Mouse (Mus musculus): ENCODE results near the gene Tmem201. TPM values are rescaled to one million over a fixed set of nuclear protein-coding genes. Genes with fewer than 3 reads are reported as not detected.

Tmem201 gene
- polyA plus RNA-seq, 1 experiment from 2014 or later, result 8.7 TPM

DNA sequence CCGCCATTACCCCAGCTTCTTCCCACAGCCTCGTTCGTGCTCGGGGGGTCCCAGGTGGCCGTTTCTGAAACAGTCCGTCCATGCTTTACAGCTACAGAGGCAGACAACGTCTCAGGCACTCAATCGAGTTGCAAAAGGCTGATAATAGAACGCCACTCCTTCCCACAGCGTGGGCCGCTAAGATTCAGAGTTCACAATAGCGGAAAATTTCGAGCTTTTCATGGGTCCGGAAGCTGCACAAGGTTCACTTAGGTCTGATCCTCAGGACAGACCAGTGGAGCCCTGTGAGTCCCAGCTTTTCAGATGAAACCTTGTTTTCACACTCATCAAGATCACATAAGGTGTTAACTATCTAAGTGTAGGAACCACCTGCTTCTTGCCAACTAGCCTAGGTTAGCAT is 49.0 kb downstream of the Tmem201 start:
- H3K36me3 ChIP-seq (ENCODE audit: control insufficient read depth, insufficient read depth), result no peaks in the 10 kb centered on the region
- H3K27me3 ChIP-seq (replicated peaks; ENCODE audit: control insufficient read depth, insufficient read depth, low read length), result no peaks in the 10 kb centered on the region
- H3K4me1 ChIP-seq (replicated peaks; ENCODE audit: control insufficient read depth, insufficient read depth, low read length), result 0 out of 2 replicates have a peak, but pooled peaks cover 1% of the 10 kb centered on the region
- H3K9me3 ChIP-seq (ENCODE audit: control insufficient read depth), result no peaks in the 10 kb centered on the region
- H3K9ac ChIP-seq (ENCODE audit: low read depth, low read length), result no peak overlapping the region
- TF ChIP-seq CTCF (IDR thresholded peaks at IDR 0.05; ENCODE audit: low read depth), result no peak
- 80% methylated on average over 14 of the region's 14 CpGs for WGBS
- no peak for ATAC-seq
- no peak overlapping the region for H3K4me3 ChIP-seq (ENCODE audit: low read depth, low read length)
- no peak overlapping the region for H3K27ac ChIP-seq (ENCODE audit: low read depth, low read length)
- H3K4me2 ChIP-seq (replicated peaks; ENCODE audit: low read depth), result no peak overlapping the region

DNA sequence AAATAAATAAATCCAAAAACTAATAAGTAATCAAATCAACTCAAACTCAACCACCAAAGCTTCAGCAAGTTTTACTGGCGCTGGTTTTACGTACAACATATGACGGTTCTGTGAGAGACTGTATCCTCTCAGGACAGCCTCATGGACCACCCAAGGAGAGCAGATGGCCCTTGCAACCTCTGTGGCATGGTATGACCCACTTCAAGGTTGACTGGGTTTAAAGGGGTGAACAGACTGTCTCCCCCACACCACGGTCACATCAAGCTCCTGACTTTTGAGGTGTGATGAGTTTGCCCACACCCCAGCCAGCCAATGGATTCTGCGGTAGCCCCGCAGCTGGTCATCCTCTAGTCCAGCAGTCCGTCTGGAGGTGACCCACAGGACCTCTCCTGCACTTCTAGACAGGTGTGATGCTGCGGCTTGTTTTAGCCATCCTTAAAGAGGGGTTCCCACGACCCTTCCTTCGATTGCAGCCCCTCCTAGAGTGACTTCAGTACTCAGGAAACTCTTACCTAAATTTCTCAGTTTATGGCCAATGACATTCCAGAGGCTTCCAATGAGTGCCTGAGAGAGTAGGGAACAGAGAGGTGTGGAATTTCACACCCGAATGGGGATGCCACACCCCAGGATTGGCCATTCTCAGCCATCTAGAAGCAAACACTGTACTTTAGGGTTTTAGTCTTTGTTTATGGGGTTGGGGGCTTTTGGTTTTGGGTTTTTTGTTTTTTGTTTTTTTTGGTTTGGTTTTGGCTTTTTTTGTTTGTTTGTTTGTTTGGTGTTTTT is 52.8 kb downstream of the Tmem201 start:
- H3K4me3 ChIP-seq (ENCODE audit: low read depth, low read length), result no peak overlapping the region
- no peak overlapping the region for H3K4me2 ChIP-seq (replicated peaks; ENCODE audit: low read depth)
- WGBS, result 76% methylated on average over 11 of the region's 11 CpGs
- H3K4me1 ChIP-seq (replicated peaks; ENCODE audit: control insufficient read depth, insufficient read depth, low read length), result 0 out of 2 replicates have a peak, but pooled peaks cover 4% of the 10 kb centered on the region
- ATAC-seq, result no peak
- H3K9ac ChIP-seq (ENCODE audit: low read depth, low read length), result no peak overlapping the region
- H3K27ac ChIP-seq (ENCODE audit: low read depth, low read length), result no peak overlapping the region
- H3K36me3 ChIP-seq (ENCODE audit: control insufficient read depth, insufficient read depth), result no peaks in the 10 kb centered on the region
- no peaks in the 10 kb centered on the region for H3K27me3 ChIP-seq (replicated peaks; ENCODE audit: control insufficient read depth, insufficient read depth, low read length)
- TF ChIP-seq CTCF (IDR thresholded peaks at IDR 0.05; ENCODE audit: low read depth), result no peak
- H3K9me3 ChIP-seq (ENCODE audit: control insufficient read depth), result no peaks in the 10 kb centered on the region

DNA sequence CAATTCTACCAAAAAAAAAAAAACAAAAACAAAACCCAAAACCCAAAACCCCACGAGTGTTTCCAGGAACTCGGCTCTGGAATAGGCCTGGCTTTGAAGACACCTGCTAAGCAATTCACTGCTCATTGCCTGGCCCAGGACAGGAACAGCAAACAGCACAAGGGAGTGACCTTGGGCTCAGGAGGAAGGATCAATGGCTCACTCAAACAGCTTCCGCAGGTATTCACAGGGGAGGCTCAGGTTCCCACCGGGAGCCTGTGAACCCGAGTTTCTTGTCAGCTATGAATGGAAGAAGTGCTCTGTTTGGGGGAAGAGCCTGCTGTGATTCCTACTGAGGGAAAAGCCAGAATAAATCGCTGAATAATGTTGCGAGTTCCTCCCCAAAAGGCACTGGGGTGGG is 54.0 kb downstream of the Tmem201 start:
- 23% methylated on average over 7 of the region's 7 CpGs for WGBS
- no peak for ATAC-seq
- TF ChIP-seq CTCF (IDR thresholded peaks at IDR 0.05; ENCODE audit: low read depth), result no peak
- H3K27me3 ChIP-seq (replicated peaks; ENCODE audit: control insufficient read depth, insufficient read depth, low read length), result no peaks in the 10 kb centered on the region
- H3K9ac ChIP-seq (ENCODE audit: low read depth, low read length), result no peak overlapping the region
- 0 out of 2 replicates have a peak, but pooled peaks cover 4% of the 10 kb centered on the region for H3K4me1 ChIP-seq (replicated peaks; ENCODE audit: control insufficient read depth, insufficient read depth, low read length)
- H3K9me3 ChIP-seq (ENCODE audit: control insufficient read depth), result no peaks in the 10 kb centered on the region
- no peak overlapping the region for H3K4me3 ChIP-seq (ENCODE audit: low read depth, low read length)
- H3K36me3 ChIP-seq (ENCODE audit: control insufficient read depth, insufficient read depth), result no peaks in the 10 kb centered on the region
- no peak overlapping the region for H3K27ac ChIP-seq (ENCODE audit: low read depth, low read length)
- no peak overlapping the region for H3K4me2 ChIP-seq (replicated peaks; ENCODE audit: low read depth)

DNA sequence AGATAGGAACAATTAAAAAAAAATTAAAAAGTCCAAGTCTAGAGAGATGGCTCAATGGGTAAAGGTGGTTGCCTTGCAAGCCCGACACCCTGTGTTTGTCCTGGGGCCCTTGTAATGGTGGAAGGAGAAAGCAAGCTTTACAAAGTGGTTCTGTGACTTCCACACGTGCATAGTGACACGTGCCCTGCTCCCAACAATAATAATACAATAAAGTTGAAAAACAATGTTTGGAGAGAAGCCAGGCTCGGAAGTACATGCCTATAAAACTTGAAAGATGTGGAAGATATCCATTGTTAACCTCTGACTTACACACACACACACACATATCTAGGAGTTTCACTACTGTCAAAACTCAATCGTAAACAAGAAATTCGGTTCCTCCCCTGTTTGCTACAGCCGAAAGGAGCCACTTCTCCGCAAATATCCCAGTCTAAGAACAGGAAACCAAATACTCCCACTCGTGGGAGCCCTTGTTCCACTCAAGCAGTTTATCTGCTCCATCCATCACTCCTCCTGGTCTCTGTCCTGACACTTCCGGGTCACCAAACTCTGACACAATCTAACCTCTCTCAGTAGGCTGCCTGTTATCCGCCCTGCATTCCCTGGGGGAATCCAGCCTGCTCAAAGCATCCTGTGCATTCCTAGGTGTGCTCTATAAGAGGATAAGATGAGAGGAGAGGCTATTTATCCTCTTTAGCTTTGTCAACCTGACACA is 58.6 kb downstream of the Tmem201 start:
- H3K27me3 ChIP-seq (replicated peaks; ENCODE audit: control insufficient read depth, insufficient read depth, low read length), result peaks cover 22% of the 10 kb centered on the region
- no peaks in the 10 kb centered on the region for H3K9me3 ChIP-seq (ENCODE audit: control insufficient read depth)
- no peak overlapping the region for H3K4me2 ChIP-seq (replicated peaks; ENCODE audit: low read depth)
- TF ChIP-seq CTCF (IDR thresholded peaks at IDR 0.05; ENCODE audit: low read depth), result no peak
- 52% methylated on average over 11 of the region's 11 CpGs for WGBS
- no peaks in the 10 kb centered on the region for H3K36me3 ChIP-seq (ENCODE audit: control insufficient read depth, insufficient read depth)
- 0 out of 2 replicates have a peak, but pooled peaks cover 4% of the 10 kb centered on the region for H3K4me1 ChIP-seq (replicated peaks; ENCODE audit: control insufficient read depth, insufficient read depth, low read length)
- H3K4me3 ChIP-seq (ENCODE audit: low read depth, low read length), result no peak overlapping the region
- no peak overlapping the region for H3K27ac ChIP-seq (ENCODE audit: low read depth, low read length)
- H3K9ac ChIP-seq (ENCODE audit: low read depth, low read length), result no peak overlapping the region
- ATAC-seq, result no peak

DNA sequence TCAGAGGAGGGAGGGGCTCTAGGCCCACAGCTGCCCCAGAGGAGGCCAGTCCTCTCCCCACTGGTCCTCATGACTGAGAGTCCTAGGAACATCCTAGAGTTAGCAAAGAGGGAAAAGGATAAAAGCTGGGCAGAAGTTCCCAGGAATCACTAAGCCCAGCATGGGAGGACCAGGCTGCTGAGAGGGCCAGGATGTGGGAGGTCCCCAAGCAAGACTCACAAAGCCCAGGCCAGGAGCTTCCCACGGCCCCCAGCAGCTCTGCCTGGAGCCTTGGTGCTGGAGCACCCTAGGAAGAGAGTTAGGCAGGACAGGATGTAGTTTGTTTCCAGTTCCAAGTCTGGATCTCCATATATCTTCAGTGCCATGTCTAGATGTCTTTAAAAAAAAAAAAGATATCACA is 59.8 kb downstream of the Tmem201 start:
- Histone ChIP-seq H3K4me2 (replicated peaks; ENCODE audit: low read depth) (no peak overlapping the region), H3K9me3 (ENCODE audit: control insufficient read depth) (no peaks in the 10 kb centered on the region), H3K27me3 (replicated peaks; ENCODE audit: control insufficient read depth, insufficient read depth, low read length) (peaks cover 32% of the 10 kb centered on the region), H3K9ac (ENCODE audit: low read depth, low read length) (no peak overlapping the region), H3K27ac (ENCODE audit: low read depth, low read length) (no peak overlapping the region), H3K4me1 (replicated peaks; ENCODE audit: control insufficient read depth, insufficient read depth, low read length) (no peaks in the 10 kb centered on the region), H3K4me3 (ENCODE audit: low read depth, low read length) (no peak overlapping the region), H3K36me3 (ENCODE audit: control insufficient read depth, insufficient read depth) (no peaks in the 10 kb centered on the region)
- WGBS, result 89% methylated on average over 1 of the region's 1 CpGs
- no peak for TF ChIP-seq CTCF (IDR thresholded peaks at IDR 0.05; ENCODE audit: low read depth)
- ATAC-seq, result no peak

DNA sequence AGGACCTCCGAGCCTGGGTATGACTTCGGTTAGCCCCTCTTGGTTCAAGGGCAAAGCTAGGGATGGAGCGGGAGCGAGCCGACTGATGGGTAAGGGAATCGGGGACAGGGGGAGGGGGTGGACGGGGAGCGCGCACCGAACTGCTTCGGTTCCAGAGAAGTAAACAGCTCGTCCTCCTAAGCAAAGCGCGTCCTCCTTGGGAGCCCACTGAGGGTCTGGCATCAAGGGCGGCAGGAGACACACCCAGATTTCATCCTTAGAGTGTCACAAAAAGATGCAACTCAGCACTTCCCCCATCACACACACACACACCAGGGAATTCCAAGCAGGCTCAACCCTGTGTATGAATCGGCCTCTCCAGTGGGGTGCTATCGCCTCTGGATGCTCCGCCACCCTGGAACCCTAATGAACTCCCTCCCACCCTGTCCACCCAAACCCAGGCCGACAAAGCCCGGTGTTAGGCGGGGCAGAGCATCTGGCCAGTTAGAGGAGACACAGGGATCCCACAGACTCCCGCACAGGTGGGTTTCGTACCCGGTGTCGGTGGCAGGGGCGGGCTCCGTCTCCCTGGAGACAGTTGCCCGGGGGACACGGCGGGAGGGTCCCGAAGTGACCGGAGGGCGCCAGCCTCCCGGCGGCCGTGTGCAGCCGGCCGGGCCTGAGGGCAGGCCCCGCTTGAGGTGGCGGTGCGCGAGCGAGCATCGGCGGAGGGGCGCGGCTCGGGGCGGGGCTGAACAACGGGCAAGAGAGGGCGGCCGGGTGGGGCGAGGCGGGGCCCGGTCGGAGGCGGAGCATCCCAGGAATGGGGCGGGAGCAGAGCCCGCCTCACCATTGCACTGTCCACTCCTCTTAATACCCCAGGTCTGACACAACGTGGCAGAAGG is 62.2 kb downstream of the Tmem201 start:
- Histone ChIP-seq H3K4me2 (replicated peaks; ENCODE audit: low read depth) (peak overlapping the region; percentile 87), H3K36me3 (ENCODE audit: control insufficient read depth, insufficient read depth) (no peaks in the 10 kb centered on the region), H3K9me3 (ENCODE audit: control insufficient read depth) (no peaks in the 10 kb centered on the region), H3K9ac (ENCODE audit: low read depth, low read length) (peak overlapping the region; percentile 40), H3K27ac (ENCODE audit: low read depth, low read length) (no peak overlapping the region), H3K27me3 (replicated peaks; ENCODE audit: control insufficient read depth, insufficient read depth, low read length) (peaks cover 32% of the 10 kb centered on the region), H3K4me1 (replicated peaks; ENCODE audit: control insufficient read depth, insufficient read depth, low read length) (no peaks in the 10 kb centered on the region), H3K4me3 (ENCODE audit: low read depth, low read length) (peak overlapping the region; percentile 51)
- 3% methylated on average over 60 of the region's 60 CpGs for WGBS
- peak; percentile 78 for ATAC-seq
- TF ChIP-seq CTCF (IDR thresholded peaks at IDR 0.05; ENCODE audit: low read depth), result no peak
